Mouse (Mus musculus): ENCODE measurements around the gene Plcg1. TPM values are rescaled to one million over a fixed set of nuclear protein-coding genes. Genes with fewer than 3 reads are reported as not detected.

Plcg1 gene
- 10 to 100 TPM; 17.3 to 18.0 TPM for total RNA-seq (2021)
- long read RNA-seq, experiment 1, partial matches to known transcripts: 11 of 17 reads
- long read RNA-seq, experiment 1, other reads (novel, unspliced or antisense): 6 of 17 reads
- long read RNA-seq, experiment 2, full-length matches to known transcripts: 1 of 16 reads
- long read RNA-seq, experiment 2, partial matches to known transcripts: 8 of 16 reads
- long read RNA-seq, experiment 2, other reads (novel, unspliced or antisense): 7 of 16 reads

- DNase-seq (ENCODE audit: low spot score): peak; percentile 92
Measured at GRCm38 (mm10) chr2:160731117-160731838, at the start of gene Plcg1. Gene Plcg1 (plus strand): TSS chr2:160731300.

DNA sequence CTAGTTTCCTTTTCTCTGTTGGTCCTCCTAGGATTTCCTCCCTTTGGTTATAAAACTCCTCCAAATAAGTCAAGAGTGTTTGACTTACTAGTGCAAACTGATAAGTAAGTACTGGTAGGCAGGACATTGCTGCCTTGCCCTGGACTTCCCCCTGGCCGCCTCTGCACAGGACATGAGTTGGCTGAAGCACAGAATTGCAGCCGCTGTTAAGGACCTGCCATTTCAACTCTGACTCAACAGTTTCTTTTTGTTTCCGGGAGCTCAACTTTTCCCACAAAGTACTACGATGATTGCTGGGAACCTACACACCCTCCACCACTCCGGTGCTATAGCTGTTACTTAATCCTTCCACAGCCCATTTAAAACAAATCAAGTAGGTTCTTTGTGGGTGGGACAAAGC is 30.8 kb upstream of the Plcg1 start:
- peak; percentile 51 for DNase-seq (ENCODE audit: low spot score)

- no peak for DNase-seq (ENCODE audit: low spot score)
Measured at GRCm38 (mm10) chr2:160701603-160702002, 29.5 kb upstream of the Plcg1 start.

GRCm38 (mm10) chr2:160702824-160703223 is 28.3 kb upstream of the Plcg1 start:
- DNase-seq (ENCODE audit: low spot score): no peak

GRCm38 (mm10) chr2:160707673-160708072 is 23.4 kb upstream of the Plcg1 start:
- no peak for DNase-seq (ENCODE audit: low spot score)

DNA sequence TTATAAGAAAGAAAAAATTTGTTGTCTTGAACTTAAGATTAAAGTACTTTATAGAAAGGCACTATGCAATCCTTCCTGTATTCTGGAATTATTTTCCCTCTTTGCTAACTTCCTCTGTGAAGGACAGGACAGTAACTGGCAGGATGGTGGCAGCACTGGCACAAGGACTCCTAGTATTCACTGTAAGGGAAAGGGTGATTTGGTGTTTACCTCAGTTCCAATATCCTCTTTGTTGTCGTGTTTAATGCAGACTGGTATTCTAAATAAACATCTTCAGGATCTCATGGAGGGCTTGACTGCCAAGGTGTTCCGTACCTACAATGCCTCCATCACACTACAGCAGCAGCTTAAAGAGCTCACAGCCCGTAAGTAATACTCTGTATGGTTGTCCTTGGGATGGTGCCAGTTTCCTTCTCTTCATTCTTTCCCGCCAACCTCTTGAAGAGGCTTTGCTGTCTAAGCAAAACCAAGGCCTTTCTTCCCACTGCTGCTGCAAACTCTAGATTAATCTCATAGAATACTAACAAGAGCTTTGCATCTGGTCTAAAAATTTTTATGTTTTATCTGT is 15.6 kb upstream of the Plcg1 start:
- no peak for DNase-seq (ENCODE audit: low spot score)

GRCm38 (mm10) chr2:160717269-160717668 is 13.8 kb upstream of the Plcg1 start:
- no peak for DNase-seq (ENCODE audit: low spot score)

DNA sequence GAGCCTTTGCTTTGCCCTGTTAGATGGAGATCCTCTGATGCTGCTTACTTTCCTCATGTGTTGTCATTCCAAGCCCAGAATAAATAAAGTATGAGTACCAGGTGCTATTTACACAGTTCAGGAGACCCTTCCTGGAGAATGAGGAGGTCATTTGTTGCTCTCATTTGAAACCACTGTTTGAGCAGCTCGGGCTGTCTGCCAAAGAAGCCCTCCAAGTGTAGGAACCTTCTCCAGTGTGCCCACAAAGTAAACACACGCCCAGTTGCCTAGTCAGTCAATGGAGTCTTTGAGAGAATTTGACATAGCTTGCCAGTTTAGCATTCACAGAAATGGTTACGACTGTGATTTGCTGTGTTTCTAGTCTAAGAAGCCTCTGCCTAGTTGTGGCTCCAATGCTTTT is 12.3 kb upstream of the Plcg1 start:
- DNase-seq (ENCODE audit: low spot score): no peak

DNA sequence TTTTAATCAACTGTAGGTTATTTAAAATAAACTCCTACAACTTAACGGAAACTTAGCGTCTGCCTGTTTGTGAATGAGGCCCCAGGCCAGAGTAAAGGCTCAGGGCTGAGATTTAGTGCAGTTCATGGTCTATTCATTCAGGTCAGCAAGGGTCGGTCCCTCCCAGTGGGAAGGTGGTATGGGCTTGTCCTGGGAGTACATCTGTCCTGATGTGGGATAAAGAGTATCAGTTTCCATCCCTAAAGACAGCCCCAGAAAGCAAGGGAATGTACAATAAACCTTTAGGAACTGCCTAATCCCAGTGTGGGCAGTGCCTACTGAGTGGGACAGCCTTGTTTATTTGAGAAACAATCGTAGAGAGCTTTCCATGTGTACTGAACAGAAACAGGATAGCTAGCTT is 8.4 kb upstream of the Plcg1 start:
- DNase-seq (ENCODE audit: low spot score): no peak

DNA sequence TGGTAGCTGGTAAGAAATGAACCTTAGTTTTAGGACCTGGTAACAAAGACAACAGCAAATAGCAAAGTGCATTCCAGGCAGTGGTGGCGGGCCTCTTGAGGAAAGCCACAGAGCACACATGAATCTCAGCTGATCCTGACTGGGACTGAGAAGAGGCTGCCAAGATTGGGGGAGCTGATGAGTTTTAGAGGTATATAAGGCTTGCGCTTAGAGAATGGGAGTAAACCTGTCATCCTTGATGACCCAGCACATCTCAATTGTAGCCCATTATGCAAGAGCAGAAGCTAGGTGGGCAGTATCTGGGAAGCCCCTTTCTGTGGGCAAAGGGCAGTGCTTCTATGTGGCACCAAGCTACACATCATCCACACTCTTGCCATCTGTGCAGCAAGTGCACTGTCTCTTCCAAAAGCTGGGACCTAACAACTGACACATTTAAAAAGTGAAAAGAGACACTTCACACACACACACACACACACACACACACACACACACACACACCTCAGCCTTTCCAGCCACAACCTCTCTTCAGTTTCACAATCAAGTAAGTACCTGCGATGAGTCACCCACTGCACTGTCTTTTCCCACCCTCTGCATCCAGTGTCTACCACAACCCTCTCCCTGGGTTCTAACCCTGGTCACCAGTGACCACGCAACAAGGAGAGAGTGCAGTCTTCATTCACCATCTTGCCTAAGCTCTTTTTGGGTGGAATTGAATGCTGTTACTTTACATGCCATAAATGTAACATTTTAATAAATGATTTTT is 7.3 kb upstream of the Plcg1 start:
- DNase-seq (ENCODE audit: low spot score): no peak

- DNase-seq (ENCODE audit: low spot score): no peak
Measured at GRCm38 (mm10) chr2:160724536-160724935, 6.6 kb upstream of the Plcg1 start.

- no peak for DNase-seq (ENCODE audit: low spot score)
Measured at GRCm38 (mm10) chr2:160725877-160726864, 4.9 kb upstream of the Plcg1 start.

GRCm38 (mm10) chr2:160728972-160729371 is 2.1 kb upstream of the Plcg1 start:
- no peak for DNase-seq (ENCODE audit: low spot score)

- DNase-seq (ENCODE audit: low spot score): no peak
Measured at GRCm38 (mm10) chr2:160729436-160729835, 1.7 kb upstream of the Plcg1 start.

DNA sequence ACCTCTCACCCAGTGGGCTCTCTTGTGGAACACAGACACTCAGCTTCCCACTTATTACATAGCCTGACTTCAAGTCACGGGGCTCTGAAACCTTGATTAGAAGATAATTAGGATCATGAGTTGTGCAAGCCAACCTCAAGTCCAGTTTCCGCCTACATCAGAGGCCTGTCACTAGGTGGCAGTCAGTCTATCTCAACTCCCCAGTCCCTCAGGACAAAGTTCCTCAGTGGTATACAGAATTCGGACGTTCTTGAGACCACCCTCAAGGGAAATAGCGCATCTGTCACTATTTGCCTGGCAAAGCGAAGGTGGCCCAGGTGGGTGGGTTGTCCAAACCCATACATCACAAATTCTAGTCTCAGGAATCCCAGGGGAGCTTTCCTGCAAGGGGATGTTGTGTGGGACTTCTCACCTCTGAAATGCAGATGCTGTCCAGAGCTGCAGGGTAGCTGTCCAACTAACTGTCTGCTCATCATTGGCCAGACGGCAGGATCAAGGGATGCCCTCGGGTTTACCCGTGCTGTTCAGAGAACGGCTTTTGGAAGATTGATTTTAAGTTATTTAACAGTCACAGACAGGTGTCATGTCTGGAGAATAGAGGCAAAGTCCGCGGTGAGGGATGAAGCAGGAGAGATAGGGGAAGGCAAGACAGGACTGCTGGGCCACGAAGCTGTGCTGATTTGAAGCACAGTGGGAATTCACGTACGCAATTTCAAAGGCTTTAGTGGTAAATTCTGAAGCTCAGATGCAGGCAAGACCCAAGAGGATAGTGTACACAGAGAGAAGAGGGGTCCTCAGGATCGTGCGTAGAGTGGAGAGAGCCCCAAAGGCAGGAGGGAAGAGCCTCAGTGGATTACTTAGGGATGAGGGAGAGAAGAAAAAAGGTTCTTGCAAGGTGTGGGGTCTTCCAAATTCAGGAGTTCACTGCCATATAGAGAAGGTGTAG is 976 bp upstream of the Plcg1 start:
- no peak for DNase-seq (ENCODE audit: low spot score)

- DNase-seq (ENCODE audit: low spot score): no peak
Measured at GRCm38 (mm10) chr2:160730797-160731116, 343 bp upstream of the Plcg1 start.

DNA sequence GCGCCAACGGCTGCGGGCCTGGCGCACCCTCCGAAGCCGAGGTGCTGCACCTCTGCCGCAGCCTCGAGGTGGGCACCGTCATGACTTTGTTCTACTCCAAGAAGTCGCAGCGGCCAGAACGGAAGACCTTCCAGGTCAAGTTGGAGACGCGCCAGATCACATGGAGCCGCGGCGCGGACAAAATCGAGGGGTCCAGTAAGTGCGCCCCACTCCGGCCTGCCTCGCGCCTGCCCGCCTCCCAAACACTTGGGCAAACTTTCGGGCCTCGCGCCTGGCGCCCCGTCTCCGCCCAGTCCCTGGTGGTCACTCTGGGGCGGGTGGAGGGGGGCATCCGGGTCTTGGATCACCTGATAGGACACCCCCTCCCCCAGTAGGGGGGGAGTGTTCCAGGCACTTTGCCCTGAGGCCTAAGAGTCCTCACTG is 750 bp downstream of the Plcg1 start:
- DNase-seq (ENCODE audit: low spot score): peak; percentile 55

GRCm38 (mm10) chr2:160732420-160732995 is 1.4 kb downstream of the Plcg1 start:
- DNase-seq (ENCODE audit: low spot score): no peak

DNA sequence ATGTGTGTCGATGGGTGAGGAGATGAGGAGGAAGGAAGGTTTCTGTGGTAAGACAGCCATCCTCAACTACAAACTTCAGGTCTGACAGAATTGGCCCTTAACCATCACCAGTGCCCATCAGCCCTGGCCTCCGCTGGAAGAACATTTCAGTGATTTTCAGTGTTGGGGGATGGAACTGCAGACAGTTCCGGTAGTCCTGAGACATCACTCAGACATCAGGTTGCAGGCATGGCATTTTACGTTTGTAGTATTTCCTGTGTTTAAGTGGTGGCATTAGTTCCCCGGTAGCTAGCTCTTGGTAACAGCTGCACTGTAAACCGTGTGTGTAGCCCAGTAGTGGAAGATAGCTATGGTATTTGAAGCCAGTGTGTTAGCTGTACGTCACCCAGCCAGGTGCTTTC is 2.0 kb downstream of the Plcg1 start:
- DNase-seq (ENCODE audit: low spot score): no peak

GRCm38 (mm10) chr2:160734331-160734730 is 3.2 kb downstream of the Plcg1 start:
- DNase-seq (ENCODE audit: low spot score): no peak
